Mouse (Mus musculus) spleen, adult 2 months (tissue): ENCODE data around the gene Krtap1-5.

Experiments
- CTCF ChIP-seq: fragments of 200-500 bp; IDR thresholded peaks from 2 replicates; pipeline ENCODE4 v1.5.1; 2011; ENCODE audit warnings: mild to moderate bottlenecking, inconsistent platforms; ENCODE audit not compliant: insufficient read depth, insufficient read length, insufficient replicate concordance; ENCODE audit errors: extremely low read depth
- POLR2A ChIP-seq: fragments of 200-500 bp; IDR thresholded peaks from 2 replicates; pipeline ENCODE4 v1.6.1; 2011; ENCODE audit warnings: low read depth, low read length, inconsistent platforms

- no peak for TF ChIP-seq CTCF
- TF ChIP-seq POLR2A: no peak
Observed at GRCm38 (mm10) chr11:99562580-99562979, 18.2 kb downstream of the Krtap1-5 start.
